ENCODE assay signal across 8 mouse cellular contexts in genomic region chrX:153724400-153724799, GRCm38 (mm10). TPM values are rescaled to one million over a fixed set of nuclear protein-coding genes. Genes with fewer than 3 reads are reported as not detected.
DNase-seq lines count a peak whose midpoint lies in the region; ATAC-seq and TF ChIP-seq lines count a peak whose summit lies in the region.

No protein-coding gene starts in this region.

- no peak for TF ChIP-seq POLR2A in heart, adult 2 months (IDR thresholded peaks at IDR 0.05; ENCODE audit: insufficient read depth, low read depth, low read length)
- TF ChIP-seq POLR2A in embryonic fibroblast, embryonic 13.5 days (IDR thresholded peaks at IDR 0.05; ENCODE audit: low read depth, low read length) = no peak

- no peak for ATAC-seq in limb, embryonic 15.5 days (ENCODE audit: insufficient number of reproducible peaks, low FRiP score, low TSS enrichment, low read depth)
- ATAC-seq in stomach, embryonic 14.5 days (ENCODE audit: insufficient number of reproducible peaks, insufficient read depth, low FRiP score, low read depth) = no peak

- H3K79me2 ChIP-seq in heart, adult 2 months (replicated peaks; ENCODE audit: control insufficient read depth, insufficient read depth, low read length) = no peaks in the 10 kb centered on the region

- no peaks in the 10 kb centered on the region for H3K27me3 ChIP-seq in heart, adult 2 months (ENCODE audit: control insufficient read depth, insufficient read depth, low read length)
- H3K27me3 ChIP-seq in limb, embryonic 15.5 days = no peaks in the 10 kb centered on the region
- H3K27me3 ChIP-seq in stomach, embryonic 14.5 days (ENCODE audit: control insufficient read depth, insufficient read depth, low read length) = no peaks in the 10 kb centered on the region

- no peak for TF ChIP-seq CTCF in heart, adult 2 months (IDR thresholded peaks at IDR 0.05)
- TF ChIP-seq CTCF in embryonic fibroblast, embryonic 13.5 days (IDR thresholded peaks at IDR 0.05; ENCODE audit: borderline replicate concordance, insufficient read depth, low read length) = no peak

- H3K9me3 ChIP-seq in limb, embryonic 15.5 days = no peaks in the 10 kb centered on the region
- H3K9me3 ChIP-seq in stomach, embryonic 14.5 days (ENCODE audit: control insufficient read depth, low read depth, low read length) = no peaks in the 10 kb centered on the region

- H3K36me3 ChIP-seq in heart, adult 2 months (ENCODE audit: control insufficient read depth, insufficient read depth, low read length) = no peaks in the 10 kb centered on the region; the same call in 1 of the 2 replicates
- H3K36me3 ChIP-seq in limb, embryonic 15.5 days = no peaks in the 10 kb centered on the region
- no peaks in the 10 kb centered on the region for H3K36me3 ChIP-seq in stomach, embryonic 14.5 days (ENCODE audit: control insufficient read depth, insufficient read depth, low read length)

- H3K4me3 ChIP-seq in heart, adult 2 months = peak overlapping the region; percentile 58
- peak overlapping the region; percentile 66 for H3K4me3 ChIP-seq in embryonic fibroblast, embryonic 13.5 days (ENCODE audit: insufficient read depth, low read length)
- peak overlapping the region; percentile 54 for H3K4me3 ChIP-seq in limb, embryonic 15.5 days
- H3K4me3 ChIP-seq in stomach, embryonic 14.5 days (ENCODE audit: low read depth, low read length) = peak overlapping the region; percentile 47

- intact Hi-C loops in heart, adult 2 months (cut with DNase I) = no loop called here

- no peak for DNase-seq in heart, adult 2 months
- DNase-seq in heart, adult 9 months (ENCODE audit: low spot score in 2 of 2) = no peak
- peak; percentile 65 for DNase-seq in ES-CJ7 (ENCODE audit: low read depth, low spot score)
- no peak for DNase-seq in natural killer cell, adult 2 months (ENCODE audit: low spot score in 2 of 2)
- no peak for DNase-seq in frontal cortex, postnatal 14 days (ENCODE audit: low spot score in 2 of 2)

- peak overlapping the region; percentile 39 for H3K4me2 ChIP-seq in limb, embryonic 15.5 days
- H3K4me2 ChIP-seq in stomach, embryonic 14.5 days (replicated peaks; ENCODE audit: low read depth, low read length) = peak overlapping the region; percentile 49

- no peak for TF ChIP-seq EP300 in heart, adult 2 months (IDR thresholded peaks at IDR 0.05; ENCODE audit: insufficient read depth, low read depth, low read length)

- no peak overlapping the region for H3K27ac ChIP-seq in heart, adult 2 months
- peak overlapping the region; percentile 40; the same call in 1 of the 2 replicates for H3K27ac ChIP-seq in embryonic fibroblast, embryonic 13.5 days (ENCODE audit: insufficient read depth, low read length)
- H3K27ac ChIP-seq in limb, embryonic 15.5 days = no peak overlapping the region; the same call in 1 of the 2 replicates
- H3K27ac ChIP-seq in stomach, embryonic 14.5 days (ENCODE audit: low read length) = no peak overlapping the region

- H3K9ac ChIP-seq in heart, adult 2 months (ENCODE audit: low read depth, low read length) = no peak overlapping the region
- no peak overlapping the region for H3K9ac ChIP-seq in limb, embryonic 15.5 days
- no peak overlapping the region for H3K9ac ChIP-seq in stomach, embryonic 14.5 days (replicated peaks; ENCODE audit: low read depth, low read length)

- H3K4me1 ChIP-seq in heart, adult 2 months (ENCODE audit: control insufficient read depth, insufficient read depth, low read length) = no peaks in the 10 kb centered on the region
- no peaks in the 10 kb centered on the region for H3K4me1 ChIP-seq in embryonic fibroblast, embryonic 13.5 days (ENCODE audit: control insufficient read depth, insufficient read depth, low read length)
- H3K4me1 ChIP-seq in limb, embryonic 15.5 days = no peaks in the 10 kb centered on the region
- H3K4me1 ChIP-seq in stomach, embryonic 14.5 days (ENCODE audit: control insufficient read depth, insufficient read depth, low read length) = no peaks in the 10 kb centered on the region

- WGBS in heart, adult 2 months = 34% methylated on average over 3 of the region's 3 CpGs
- WGBS in limb, embryonic 15.5 days = 32% methylated on average over 3 of the region's 3 CpGs
- 38% methylated on average over 3 of the region's 3 CpGs for WGBS in stomach, embryonic 14.5 days

RNA-seq across cellular contexts. Expression of gene Nbdy, which starts 1.0 kb away (rescaled TPM):
- total RNA-seq in heart, adult 2 months (2021) = 10 to 100 TPM; 19.7 to 24.2 TPM
- 34.6 and 56.9 TPM in 2 replicates for polyA plus RNA-seq in heart, adult 2 months (2012; rRNA removed)
- 98.0 and 108 TPM in 2 replicates for polyA plus RNA-seq in embryonic fibroblast, embryonic 13.5 days (2011; ENCODE audit: insufficient read length, low read depth, missing spikeins)
- 114 and 117 TPM in 2 replicates for polyA plus RNA-seq in limb, embryonic 15.5 days (2015; fragmentation: Nextera tagmentation; extraction: Ambion mirVana)
- polyA plus RNA-seq in stomach, embryonic 14.5 days (2014; fragmentation: Nextera tagmentation; extraction: Ambion mirVana) = 120 and 122 TPM in 2 replicates

RNA-seq across cellular contexts. Expression of gene Kctd12b, which starts 28.2 kb away (rescaled TPM):
- total RNA-seq in heart, adult 2 months (2021) = 1 to 10 TPM; 5.9 to 7.5 TPM
- 4.0 and 12.3 TPM in 2 replicates for polyA plus RNA-seq in heart, adult 2 months (2012; rRNA removed)
- 2.1 and 3.2 TPM in 2 replicates for polyA plus RNA-seq in embryonic fibroblast, embryonic 13.5 days (2011; ENCODE audit: insufficient read length, low read depth, missing spikeins)
- polyA plus RNA-seq in limb, embryonic 15.5 days (2015; fragmentation: Nextera tagmentation; extraction: Ambion mirVana) = 7.7 and 8.3 TPM in 2 replicates
- polyA plus RNA-seq in stomach, embryonic 14.5 days (2014; fragmentation: Nextera tagmentation; extraction: Ambion mirVana) = 4.6 and 6.2 TPM in 2 replicates
